Mouse (Mus musculus): ENCODE measurements around the gene Snx25. TPM values are rescaled to one million over a fixed set of nuclear protein-coding genes. Genes with fewer than 3 reads are reported as not detected.
"Not testable (repeated sequence)": the region's sequence is repeated elsewhere in the genome, so short reads cannot be mapped to it uniquely, and the experiment has no call there.

The Snx25 gene
- total RNA-seq, 1 experiment: 8.1 TPM

DNA sequence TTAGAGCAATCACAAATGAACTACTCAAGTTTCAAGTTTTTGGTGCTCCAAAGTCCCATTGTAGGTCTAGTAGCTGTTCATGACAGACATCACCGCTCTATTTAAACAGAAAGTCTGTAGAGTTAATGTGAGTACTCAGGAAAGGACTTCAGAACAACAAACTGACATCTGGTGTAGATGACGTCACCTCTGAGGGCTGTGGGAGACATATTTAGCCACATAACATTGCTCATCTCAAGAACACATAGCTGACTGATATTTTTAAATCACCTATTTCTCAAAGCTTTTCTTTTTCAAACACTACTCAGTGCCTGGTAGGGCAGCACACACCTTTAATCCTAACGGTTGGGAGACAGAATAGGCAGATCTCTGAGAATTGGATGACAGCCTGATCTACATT, 34.8 kb downstream of the Snx25 start:
- H3K9me3 ChIP-seq (ENCODE audit: control insufficient read depth, insufficient read depth, low read depth, low read length): no peaks in the 10 kb centered on the region
- in situ Hi-C loops (cut with MboI; ENCODE audit: low sequenced_read_pairs in 2 of 2, unreplicated experiment in 2 of 2): no loop called here
- H3K4me3 ChIP-seq (ENCODE audit: insufficient read depth in 1 of 2, low read depth in 1 of 2, low read length in 2 of 2, poor library complexity in 1 of 2, severe bottlenecking in 1 of 2): no peak overlapping the region
- no peaks in the 10 kb centered on the region for H3K4me1 ChIP-seq (ENCODE audit: control insufficient read depth in 2 of 2, insufficient read depth in 2 of 2, low read length in 2 of 2, poor library complexity in 1 of 2)
- no peaks in the 10 kb centered on the region for H3K36me3 ChIP-seq (ENCODE audit: control insufficient read depth, insufficient read depth, low read length, poor library complexity, severe bottlenecking)
- H3K9ac ChIP-seq (ENCODE audit: insufficient read depth, low read depth, low read length, poor library complexity, severe bottlenecking): no peak overlapping the region
- no peak for DNase-seq (ENCODE audit: low read depth, low spot score)
- TF ChIP-seq ZC3H11A (IDR thresholded peaks at IDR 0.05; ENCODE audit: borderline replicate concordance, low read depth, low read length) (no peak), ZNF384 (IDR thresholded peaks at IDR 0.05; ENCODE audit: low read depth, low read length) (no peak), MAFK (IDR thresholded peaks at IDR 0.05; ENCODE audit: insufficient read depth, low read depth, low read length) (no peak), CHD2 (IDR thresholded peaks at IDR 0.05; ENCODE audit: low read depth, low read length) (no peak), HCFC1 (IDR thresholded peaks at IDR 0.05; ENCODE audit: borderline replicate concordance, insufficient read depth, low read length) (no peak)
- no peak overlapping the region for H3K27ac ChIP-seq (ENCODE audit: insufficient read depth, low read depth, low read length, poor library complexity, severe bottlenecking)

DNA sequence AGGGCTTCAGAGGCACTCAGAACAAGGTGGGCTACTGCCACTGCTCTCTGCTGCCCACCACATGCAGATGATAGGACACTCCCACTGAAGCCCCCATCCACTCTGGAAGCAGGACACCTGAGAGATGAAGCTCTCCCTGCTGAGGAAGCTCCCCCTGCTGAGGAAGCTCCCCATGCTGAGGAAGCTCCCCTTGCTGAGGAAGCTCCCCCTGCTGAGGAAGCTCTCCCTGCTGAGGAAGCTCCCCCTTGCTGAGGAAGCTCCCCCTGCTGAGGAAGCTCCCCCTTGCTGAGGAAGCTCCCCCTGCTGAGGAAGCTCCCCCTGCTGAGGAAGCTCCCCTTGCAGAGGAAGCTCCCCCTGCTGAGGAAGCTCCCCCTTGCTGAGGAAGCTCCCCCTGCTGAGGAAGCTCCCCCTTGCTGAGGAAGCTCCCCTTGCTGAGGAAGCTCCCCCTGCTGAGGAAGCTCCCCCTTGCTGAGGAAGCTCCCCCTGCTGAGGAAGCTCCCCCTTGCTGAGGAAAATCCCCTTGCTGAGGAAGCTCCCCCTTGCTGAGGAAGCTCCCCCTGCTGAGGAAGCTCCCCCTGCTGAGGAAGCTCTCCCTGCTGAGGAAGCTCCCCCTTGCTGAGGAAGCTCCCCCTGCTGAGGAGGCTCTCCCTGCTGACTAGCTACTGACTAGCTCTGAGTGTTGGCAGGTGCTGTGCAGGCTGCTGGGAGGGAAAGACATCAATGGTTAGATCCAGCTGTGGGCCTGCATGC, 38.4 kb downstream of the Snx25 start:
- H3K9me3 ChIP-seq (ENCODE audit: control insufficient read depth, insufficient read depth, low read depth, low read length); H3K36me3 ChIP-seq (ENCODE audit: control insufficient read depth, insufficient read depth, low read length, poor library complexity, severe bottlenecking); H3K27ac ChIP-seq (ENCODE audit: insufficient read depth, low read depth, low read length, poor library complexity, severe bottlenecking); DNase-seq (ENCODE audit: low read depth, low spot score); H3K4me3 ChIP-seq (ENCODE audit: insufficient read depth in 1 of 2, low read depth in 1 of 2, low read length in 2 of 2, poor library complexity in 1 of 2, severe bottlenecking in 1 of 2); H3K4me1 ChIP-seq (ENCODE audit: control insufficient read depth in 2 of 2, insufficient read depth in 2 of 2, low read length in 2 of 2, poor library complexity in 1 of 2); H3K9ac ChIP-seq (ENCODE audit: insufficient read depth, low read depth, low read length, poor library complexity, severe bottlenecking); in situ Hi-C loops (cut with MboI; ENCODE audit: low sequenced_read_pairs in 2 of 2, unreplicated experiment in 2 of 2): not testable (repeated sequence)

- TF ChIP-seq ZNF384 (IDR thresholded peaks at IDR 0.05; ENCODE audit: low read depth, low read length) (no peak), CHD2 (IDR thresholded peaks at IDR 0.05; ENCODE audit: low read depth, low read length) (no peak), HCFC1 (IDR thresholded peaks at IDR 0.05; ENCODE audit: borderline replicate concordance, insufficient read depth, low read length) (no peak), ZC3H11A (IDR thresholded peaks at IDR 0.05; ENCODE audit: borderline replicate concordance, low read depth, low read length) (no peak), MAFK (IDR thresholded peaks at IDR 0.05; ENCODE audit: insufficient read depth, low read depth, low read length) (no peak)
- DNase-seq (ENCODE audit: low read depth, low spot score): no peak
- Histone ChIP-seq H3K9ac (ENCODE audit: insufficient read depth, low read depth, low read length, poor library complexity, severe bottlenecking) (no peak overlapping the region), H3K36me3 (ENCODE audit: control insufficient read depth, insufficient read depth, low read length, poor library complexity, severe bottlenecking) (0 out of 2 replicates have a peak, but pooled peaks cover 2% of the 10 kb centered on the region), H3K4me3 (ENCODE audit: insufficient read depth in 1 of 2, low read depth in 1 of 2, low read length in 2 of 2, poor library complexity in 1 of 2, severe bottlenecking in 1 of 2) (no peak overlapping the region), H3K27ac (ENCODE audit: insufficient read depth, low read depth, low read length, poor library complexity, severe bottlenecking) (no peak overlapping the region), H3K4me1 (ENCODE audit: control insufficient read depth in 2 of 2, insufficient read depth in 2 of 2, low read length in 2 of 2, poor library complexity in 1 of 2) (no peaks in the 10 kb centered on the region), H3K9me3 (ENCODE audit: control insufficient read depth, insufficient read depth, low read depth, low read length) (no peaks in the 10 kb centered on the region)
- in situ Hi-C loops (cut with MboI; ENCODE audit: low sequenced_read_pairs in 2 of 2, unreplicated experiment in 2 of 2): no loop called here
Observed at GRCm38 (mm10) chr8:46107690-46108089, 44.3 kb downstream of the Snx25 start.

DNA sequence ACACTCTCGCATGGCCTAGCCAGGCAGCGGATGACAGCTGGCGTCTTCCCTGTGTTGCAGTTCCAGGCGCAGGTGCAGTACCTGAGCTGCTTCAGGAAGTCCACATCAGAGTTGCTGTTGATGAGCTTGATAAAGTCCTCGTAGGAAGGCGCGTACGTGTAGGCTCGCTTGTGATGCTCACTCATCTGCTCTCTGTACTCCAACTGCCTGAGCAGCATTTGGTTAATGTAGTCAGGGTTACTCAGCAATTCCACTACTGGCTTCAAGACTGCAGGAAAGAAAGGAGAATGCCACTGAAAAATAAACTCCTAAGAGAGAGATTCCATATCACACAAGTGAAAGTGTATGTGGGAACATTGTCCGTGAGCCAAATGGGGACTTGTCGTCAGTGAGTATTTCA, 48.5 kb downstream of the Snx25 start:
- H3K4me3 ChIP-seq (ENCODE audit: insufficient read depth in 1 of 2, low read depth in 1 of 2, low read length in 2 of 2, poor library complexity in 1 of 2, severe bottlenecking in 1 of 2): no peak overlapping the region
- no peak overlapping the region for H3K27ac ChIP-seq (ENCODE audit: insufficient read depth, low read depth, low read length, poor library complexity, severe bottlenecking)
- no peak overlapping the region for H3K9ac ChIP-seq (ENCODE audit: insufficient read depth, low read depth, low read length, poor library complexity, severe bottlenecking)
- no peaks in the 10 kb centered on the region for H3K4me1 ChIP-seq (ENCODE audit: control insufficient read depth in 2 of 2, insufficient read depth in 2 of 2, low read length in 2 of 2, poor library complexity in 1 of 2)
- in situ Hi-C loops (cut with MboI; ENCODE audit: low sequenced_read_pairs in 2 of 2, unreplicated experiment in 2 of 2): no loop called here
- no peaks in the 10 kb centered on the region; the same call in 1 of the 2 replicates for H3K9me3 ChIP-seq (ENCODE audit: control insufficient read depth, insufficient read depth, low read depth, low read length)
- DNase-seq (ENCODE audit: low read depth, low spot score): no peak
- H3K36me3 ChIP-seq (ENCODE audit: control insufficient read depth, insufficient read depth, low read length, poor library complexity, severe bottlenecking): 0 out of 2 replicates have a peak, but pooled peaks cover 2% of the 10 kb centered on the region
- TF ChIP-seq HCFC1 (IDR thresholded peaks at IDR 0.05; ENCODE audit: borderline replicate concordance, insufficient read depth, low read length): no peak
- TF ChIP-seq ZNF384 (IDR thresholded peaks at IDR 0.05; ENCODE audit: low read depth, low read length): no peak
- no peak for TF ChIP-seq ZC3H11A (IDR thresholded peaks at IDR 0.05; ENCODE audit: borderline replicate concordance, low read depth, low read length)
- TF ChIP-seq CHD2 (IDR thresholded peaks at IDR 0.05; ENCODE audit: low read depth, low read length): no peak
- TF ChIP-seq MAFK (IDR thresholded peaks at IDR 0.05; ENCODE audit: insufficient read depth, low read depth, low read length): no peak

Data from ES-E14 (cell line).